Mouse (Mus musculus) gastrocnemius, postnatal 14 days (tissue): Measurements from ENCODE around the gene Mfrp. TPM values are rescaled to one million over a fixed set of nuclear protein-coding genes. Genes with fewer than 3 reads are reported as not detected.

ENCODE experiments used
- DNase-seq: peaks from one replicate; pipeline ENCODE4 v3.0.0; 2021; ENCODE audit warnings: mixed read lengths
- intact Hi-C: fragments of 180-260 bp; cut with DNase I; formaldehyde crosslinking; loops from one replicate; pipeline ENCODE4 v1.15.1; 2025; ENCODE audit warnings: low total_unique reads
- long read RNA-seq, 2 experiments: library from polyadenylated mRNA; stranded (forward); transcript quantifications; one replicate each; pipeline ENCODE4 v2.0.0; 2021
- total RNA-seq, 2 experiments: library from RNA; stranded (reverse); gene quantifications; 2 replicates each; pipeline ENCODE4 v1.2.3; 2021

The Mfrp gene
- total RNA-seq: under 1 TPM in 1 of 2 experiments, not detected in 1; 0.06 TPM
- long read RNA-seq, experiment 1, partial matches to known transcripts: 0 of 1 reads
- long read RNA-seq, experiment 1, other reads (novel, unspliced or antisense): 1 of 1 reads
- long read RNA-seq, experiment 2: 0 reads

- intact Hi-C loops: no loop called here
- DNase-seq: no peak
Measured at GRCm38 (mm10) chr9:44101490-44101889, at the start of gene Mfrp. TSS of gene Mfrp (plus strand) at chr9:44101729.

GRCm38 (mm10) chr9:44052855-44053254, 48.7 kb upstream of the Mfrp start:
- intact Hi-C loops: no loop called here

GRCm38 (mm10) chr9:44053936-44054335, 47.6 kb upstream of the Mfrp start:
- intact Hi-C loops: no loop called here

More at GRCm38 (mm10) chr9:44052855-44053254, 48.7 kb upstream of the Mfrp start:
- no peak for DNase-seq

GRCm38 (mm10) chr9:44058606-44059005, 42.9 kb upstream of the Mfrp start:
- DNase-seq: no peak
- intact Hi-C loops: no loop called here

More at GRCm38 (mm10) chr9:44053936-44054335, 47.6 kb upstream of the Mfrp start:
- no peak for DNase-seq

GRCm38 (mm10) chr9:44065177-44065576, 36.4 kb upstream of the Mfrp start:
- no peak for DNase-seq
- intact Hi-C loops: no loop called here

GRCm38 (mm10) chr9:44066785-44067225, 34.7 kb upstream of the Mfrp start, which contains the start of gene Usp2:
TSS of gene Usp2 (plus strand) at chr9:44067021.
- intact Hi-C loops: no loop called here
- peak; percentile 98 for DNase-seq

- intact Hi-C loops: no loop called here
- DNase-seq: no peak
Measured at GRCm38 (mm10) chr9:44067241-44067959, 34.1 kb upstream of the Mfrp start.

- intact Hi-C loops: no loop called here
- DNase-seq: no peak
Measured at GRCm38 (mm10) chr9:44067960-44068330, 33.6 kb upstream of the Mfrp start.

- DNase-seq: no peak
- intact Hi-C loops: no loop called here
Measured at GRCm38 (mm10) chr9:44069252-44069651, 32.3 kb upstream of the Mfrp start.

- intact Hi-C loops: no loop called here
- DNase-seq: no peak
Measured at GRCm38 (mm10) chr9:44070113-44070843, 31.3 kb upstream of the Mfrp start.

- intact Hi-C loops: no loop called here
Measured at GRCm38 (mm10) chr9:44070844-44071231, 30.7 kb upstream of the Mfrp start.

GRCm38 (mm10) chr9:44071914-44072598, 29.5 kb upstream of the Mfrp start:
- intact Hi-C loops: no loop called here
- DNase-seq: no peak

More at GRCm38 (mm10) chr9:44070844-44071231, 30.7 kb upstream of the Mfrp start:
- DNase-seq: no peak

GRCm38 (mm10) chr9:44072599-44072915, 29.0 kb upstream of the Mfrp start:
- intact Hi-C loops: no loop called here
- peak; percentile 63 for DNase-seq

GRCm38 (mm10) chr9:44073115-44073514, 28.4 kb upstream of the Mfrp start:
- intact Hi-C loops: no loop called here
- no peak for DNase-seq

GRCm38 (mm10) chr9:44074395-44075275, 26.9 kb upstream of the Mfrp start:
- intact Hi-C loops: no loop called here
- DNase-seq: no peak

- no peak for DNase-seq
- intact Hi-C loops: no loop called here
Measured at GRCm38 (mm10) chr9:44075276-44075995, 26.1 kb upstream of the Mfrp start.

- intact Hi-C loops: no loop called here
- DNase-seq: no peak
Measured at GRCm38 (mm10) chr9:44075996-44076763, 25.3 kb upstream of the Mfrp start.

GRCm38 (mm10) chr9:44076764-44077120, 24.8 kb upstream of the Mfrp start:
- intact Hi-C loops: no loop called here
- DNase-seq: peak; percentile 86
